Mouse (Mus musculus) MEL (cell line): Measurements from ENCODE around the gene Itprip. TPM values are rescaled to one million over a fixed set of nuclear protein-coding genes. Genes with fewer than 3 reads are reported as not detected.

Experiments
- DNase-seq: peaks from one replicate; pipeline ENCODE4 v3.0.0; 2011; ENCODE audit warnings: low read depth, low spot score
- H3K27ac ChIP-seq: 2 replicates; pipeline ENCODE4 v1.5.1; 2012; ENCODE audit warnings: low read depth, mild to moderate bottlenecking, control low read depth, low read length, moderate library complexity; ENCODE audit not compliant: control insufficient read depth
- H3K27me3 ChIP-seq, 2 experiments: fragments of 150-350 bp in 1 of 2; sonication (generic) in 1 of 2; 2 replicates each; pipeline ENCODE4 v1.6.1; 2012; ENCODE audit warnings: low read length in 2 of 2, mild to moderate bottlenecking in 2 of 2, improper control_type of control experiment in 1 of 2, moderate library complexity in 1 of 2; ENCODE audit not compliant: insufficient read depth in 2 of 2, control insufficient read depth in 1 of 2
- H3K36me3 ChIP-seq, 2 experiments: 2 replicates each; pipeline ENCODE4 v1.6.1; 2012 to 2014; ENCODE audit warnings: low read length in 2 of 2, improper control_type of control experiment in 1 of 2, inconsistent platforms in 1 of 2, mild to moderate bottlenecking in 1 of 2; ENCODE audit not compliant: insufficient read depth in 2 of 2, control insufficient read depth in 1 of 2
- H3K4me1 ChIP-seq, 2 experiments: fragments of 150-350 bp in 1 of 2; sonication (generic) in 1 of 2; 2 replicates each; pipeline ENCODE4 v1.6.1; 2012; ENCODE audit warnings: low read length in 2 of 2, improper control_type of control experiment in 1 of 2, mild to moderate bottlenecking in 1 of 2; ENCODE audit not compliant: insufficient read depth in 2 of 2, control insufficient read depth in 1 of 2
- H3K4me3 ChIP-seq, 2 experiments: fragments of 150-350 bp in 1 of 2; sonication (generic) in 1 of 2; 2 replicates each; pipeline ENCODE4 v1.5.1; 2012; ENCODE audit warnings: low read depth in 2 of 2, low read length in 2 of 2, mild to moderate bottlenecking in 2 of 2, moderate library complexity in 2 of 2, control low read depth in 1 of 2, improper control_type of control experiment in 1 of 2; ENCODE audit not compliant: control insufficient read depth in 1 of 2, insufficient read depth in 1 of 2
- H3K79me2 ChIP-seq: 2 replicates; pipeline ENCODE4 v1.6.1; 2012; ENCODE audit warnings: mild to moderate bottlenecking, low read length, moderate library complexity; ENCODE audit not compliant: control insufficient read depth, poor library complexity, insufficient read depth
- H3K9ac ChIP-seq: 2 replicates; pipeline ENCODE4 v1.6.1; 2012; ENCODE audit warnings: low read depth, mild to moderate bottlenecking, control low read depth, low read length, moderate library complexity; ENCODE audit not compliant: control insufficient read depth, poor library complexity, severe bottlenecking
- H3K9me3 ChIP-seq: fragments of 150-350 bp; sonication (generic); replicated peaks from 2 replicates; pipeline ENCODE4 v1.6.1; 2012; ENCODE audit warnings: mild to moderate bottlenecking, low read length, improper control_type of control experiment, moderate library complexity; ENCODE audit not compliant: insufficient read depth
- BHLHE40 ChIP-seq: IDR thresholded peaks from 2 replicates; pipeline ENCODE4 v1.6.1; 2012; ENCODE audit warnings: low read depth, mild to moderate bottlenecking, inconsistent platforms, low read length, improper control_type of control experiment, borderline replicate concordance
- CHD2 ChIP-seq: IDR thresholded peaks from 2 replicates; pipeline ENCODE4 v1.6.1; 2011; ENCODE audit warnings: low read length, improper control_type of control experiment
- CTCF ChIP-seq, 3 experiments: IDR thresholded peaks in 2 of 3; conservative IDR thresholded peaks in 1 of 3; 2 replicates each; pipeline ENCODE4 v1.5.1; 2011 to 2012; ENCODE audit warnings: low read length in 3 of 3, low read depth in 2 of 3, mild to moderate bottlenecking in 2 of 3, improper control_type of control experiment in 1 of 3, inconsistent platforms in 1 of 3, mixed read lengths in 1 of 3, moderate library complexity in 1 of 3; ENCODE audit not compliant: control insufficient read depth in 1 of 3, insufficient read depth in 1 of 3, poor library complexity in 1 of 3, severe bottlenecking in 1 of 3
- E2F4 ChIP-seq: IDR thresholded peaks from 2 replicates; pipeline ENCODE4 v1.6.1; 2011; ENCODE audit warnings: low read depth, low read length, improper control_type of control experiment, borderline replicate concordance
- EP300 ChIP-seq, 2 experiments: IDR thresholded peaks; 2 replicates each; pipeline ENCODE4 v1.6.1; 2011; ENCODE audit warnings: improper control_type of control experiment in 2 of 2, low read length in 2 of 2, low read depth in 1 of 2, mild to moderate bottlenecking in 1 of 2
- GATA1 ChIP-seq: IDR thresholded peaks from 2 replicates; pipeline ENCODE4 v1.6.1; 2011; ENCODE audit warnings: low read depth, low read length, improper control_type of control experiment
- HCFC1 ChIP-seq: IDR thresholded peaks from 2 replicates; pipeline ENCODE4 v1.6.1; 2012; ENCODE audit warnings: low read depth, mild to moderate bottlenecking, inconsistent platforms, low read length, improper control_type of control experiment, moderate library complexity
- JUND ChIP-seq: IDR thresholded peaks from 2 replicates; pipeline ENCODE4 v1.6.1; 2011; ENCODE audit warnings: low read depth, mild to moderate bottlenecking, improper control_type of control experiment, low read length
- MAX ChIP-seq: IDR thresholded peaks from 2 replicates; pipeline ENCODE4 v1.6.1; 2011; ENCODE audit warnings: low read length, improper control_type of control experiment
- MAZ ChIP-seq: IDR thresholded peaks from 2 replicates; pipeline ENCODE4 v1.6.1; 2012; ENCODE audit warnings: low read depth, mild to moderate bottlenecking, inconsistent platforms, low read length, improper control_type of control experiment
- MEF2A ChIP-seq: IDR thresholded peaks from 2 replicates; pipeline ENCODE4 v1.6.1; 2014; ENCODE audit warnings: low read depth, mild to moderate bottlenecking, inconsistent platforms, low read length, improper control_type of control experiment; ENCODE audit not compliant: poor library complexity, insufficient replicate concordance, severe bottlenecking; ENCODE audit errors: extremely low read depth
- MXI1 ChIP-seq: IDR thresholded peaks from 2 replicates; pipeline ENCODE4 v1.6.1; 2011; ENCODE audit warnings: mild to moderate bottlenecking, low read depth, low read length, improper control_type of control experiment
- MYB ChIP-seq: IDR thresholded peaks from 2 replicates; pipeline ENCODE4 v1.6.1; 2011; ENCODE audit warnings: mild to moderate bottlenecking, low read depth, low read length, improper control_type of control experiment
- MYC ChIP-seq: IDR thresholded peaks from 2 replicates; pipeline ENCODE4 v1.6.1; 2011; ENCODE audit warnings: low read depth, mild to moderate bottlenecking, low read length, improper control_type of control experiment, moderate library complexity
- NRF1 ChIP-seq: IDR thresholded peaks from 2 replicates; pipeline ENCODE4 v1.6.1; 2014; ENCODE audit warnings: low read depth, mild to moderate bottlenecking, inconsistent platforms, low read length, improper control_type of control experiment, moderate library complexity; ENCODE audit not compliant: poor library complexity, insufficient read depth, severe bottlenecking
- POLR2A ChIP-seq, 2 experiments: IDR thresholded peaks; 2 replicates each; pipeline ENCODE4 v1.6.1; 2011 to 2012; ENCODE audit warnings: low read length in 2 of 2, mild to moderate bottlenecking in 2 of 2, control low read depth in 1 of 2, improper control_type of control experiment in 1 of 2, low read depth in 1 of 2, moderate library complexity in 1 of 2; ENCODE audit not compliant: control insufficient read depth in 1 of 2, insufficient read depth in 1 of 2, poor library complexity in 1 of 2
- RAD21 ChIP-seq: IDR thresholded peaks from 2 replicates; pipeline ENCODE4 v1.6.1; 2011; ENCODE audit warnings: mild to moderate bottlenecking, low read depth, low read length, improper control_type of control experiment
- SIN3A ChIP-seq: IDR thresholded peaks from 2 replicates; pipeline ENCODE4 v1.6.1; 2012; ENCODE audit warnings: low read length, improper control_type of control experiment, inconsistent platforms
- TAL1 ChIP-seq: IDR thresholded peaks from 2 replicates; pipeline ENCODE4 v1.6.1; 2012; ENCODE audit warnings: mild to moderate bottlenecking, inconsistent platforms, low read length, moderate library complexity, mixed read lengths
- USF1 ChIP-seq: IDR thresholded peaks from 2 replicates; pipeline ENCODE4 v1.6.1; 2014; ENCODE audit warnings: low read depth, mild to moderate bottlenecking, inconsistent platforms, low read length, improper control_type of control experiment, moderate library complexity
- USF2 ChIP-seq, 2 experiments: IDR thresholded peaks; 2 replicates each; pipeline ENCODE4 v1.6.1; 2011 to 2012; ENCODE audit warnings: improper control_type of control experiment in 2 of 2, low read length in 2 of 2, borderline replicate concordance in 1 of 2, inconsistent platforms in 1 of 2, low read depth in 1 of 2, mild to moderate bottlenecking in 1 of 2; ENCODE audit not compliant: insufficient read depth in 1 of 2
- ZNF384 ChIP-seq: IDR thresholded peaks from 2 replicates; pipeline ENCODE4 v1.6.1; 2012; ENCODE audit warnings: low read depth, mild to moderate bottlenecking, inconsistent platforms, low read length, improper control_type of control experiment
- polyA plus RNA-seq, 2 experiments: library from polyadenylated mRNA; stranded (reverse) in 1 of 2; unstranded in 1 of 2; fragments of >175 nt in 1 of 2; fragments of >200 nt in 1 of 2; gene quantifications; 2 replicates each; pipeline versions ENCODE4 v1.2.1 to v1.2.4; 2012; ENCODE audit warnings: low replicate concordance in 2 of 2, low read depth in 1 of 2; ENCODE audit not compliant: insufficient read length in 2 of 2, insufficient read depth in 1 of 2, missing spikeins in 1 of 2
- total RNA-seq: library from RNA; depleted of rRNA; stranded (reverse); fragments of 300-350 nt; gene quantifications from 2 replicates; pipeline ENCODE4 v1.2.3, GENCODE M21; 2012

The Itprip gene
- total and polyA plus RNA-seq, 3 experiments = 26.3 to 26.9 TPM; not detected in 1

DNA sequence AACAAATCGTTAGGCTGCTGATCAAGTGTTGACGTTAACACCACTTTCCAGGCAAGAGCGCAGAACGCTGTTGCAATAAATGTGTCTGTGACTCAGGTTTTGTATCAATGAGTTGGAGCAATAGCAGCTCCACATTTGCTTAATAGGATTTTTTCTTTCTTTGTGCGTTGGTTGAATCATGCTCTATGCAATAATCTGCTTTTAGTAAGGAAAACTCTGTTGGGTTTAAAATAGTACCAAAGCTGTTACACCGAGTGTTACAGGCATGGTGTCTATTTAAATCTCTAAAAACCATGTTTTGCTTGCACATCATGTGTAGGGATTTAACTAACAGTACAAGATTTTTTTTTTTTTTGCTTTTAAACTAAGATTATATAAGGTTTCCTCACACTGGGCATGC is 20.3 kb upstream of the Itprip start:
- H3K27me3 ChIP-seq = 0 out of 4 replicates have a peak, but pooled peaks cover 0 to 1% of the 10 kb centered on the region in 2 experiments
- no peak for TF ChIP-seq MEF2A
- TF ChIP-seq GATA1 = no peak
- TF ChIP-seq NRF1 = no peak
- no peak for TF ChIP-seq MYC
- TF ChIP-seq BHLHE40 = no peak
- TF ChIP-seq RAD21 = no peak
- TF ChIP-seq CTCF (IDR thresholded peaks at IDR 0.05 in 2 of 3, conservative IDR thresholded peaks at IDR 0.05 in 1 of 3; ENCODE audit: control insufficient read depth in 1 of 3, insufficient read depth in 1 of 3, low read depth in 2 of 3, low read length in 3 of 3, poor library complexity in 1 of 3, severe bottlenecking in 1 of 3) = no peak
- no peak for TF ChIP-seq MAZ
- TF ChIP-seq MXI1 = no peak
- no peak for TF ChIP-seq ZNF384
- no peak for TF ChIP-seq TAL1
- TF ChIP-seq HCFC1 = no peak
- TF ChIP-seq POLR2A (IDR thresholded peaks at IDR 0.05; ENCODE audit: control insufficient read depth in 1 of 2, insufficient read depth in 1 of 2, low read depth in 1 of 2, low read length in 2 of 2, poor library complexity in 1 of 2) = no peak
- TF ChIP-seq E2F4 = no peak
- no peak for TF ChIP-seq JUND
- TF ChIP-seq SIN3A = no peak
- TF ChIP-seq USF1 = no peak
- TF ChIP-seq, all 39 proteins: peak for 0
- no peak overlapping the region for H3K9ac ChIP-seq
- H3K79me2 ChIP-seq = no peaks in the 10 kb centered on the region
- no peaks in the 10 kb centered on the region for H3K36me3 ChIP-seq
- no peak overlapping the region for H3K27ac ChIP-seq
- no peak for DNase-seq
- no peak overlapping the region for H3K4me3 ChIP-seq
- H3K4me1 ChIP-seq = 0 out of 4 replicates have a peak, but pooled peaks cover 0 to 3% of the 10 kb centered on the region in 2 experiments
- no peaks in the 10 kb centered on the region for H3K9me3 ChIP-seq

DNA sequence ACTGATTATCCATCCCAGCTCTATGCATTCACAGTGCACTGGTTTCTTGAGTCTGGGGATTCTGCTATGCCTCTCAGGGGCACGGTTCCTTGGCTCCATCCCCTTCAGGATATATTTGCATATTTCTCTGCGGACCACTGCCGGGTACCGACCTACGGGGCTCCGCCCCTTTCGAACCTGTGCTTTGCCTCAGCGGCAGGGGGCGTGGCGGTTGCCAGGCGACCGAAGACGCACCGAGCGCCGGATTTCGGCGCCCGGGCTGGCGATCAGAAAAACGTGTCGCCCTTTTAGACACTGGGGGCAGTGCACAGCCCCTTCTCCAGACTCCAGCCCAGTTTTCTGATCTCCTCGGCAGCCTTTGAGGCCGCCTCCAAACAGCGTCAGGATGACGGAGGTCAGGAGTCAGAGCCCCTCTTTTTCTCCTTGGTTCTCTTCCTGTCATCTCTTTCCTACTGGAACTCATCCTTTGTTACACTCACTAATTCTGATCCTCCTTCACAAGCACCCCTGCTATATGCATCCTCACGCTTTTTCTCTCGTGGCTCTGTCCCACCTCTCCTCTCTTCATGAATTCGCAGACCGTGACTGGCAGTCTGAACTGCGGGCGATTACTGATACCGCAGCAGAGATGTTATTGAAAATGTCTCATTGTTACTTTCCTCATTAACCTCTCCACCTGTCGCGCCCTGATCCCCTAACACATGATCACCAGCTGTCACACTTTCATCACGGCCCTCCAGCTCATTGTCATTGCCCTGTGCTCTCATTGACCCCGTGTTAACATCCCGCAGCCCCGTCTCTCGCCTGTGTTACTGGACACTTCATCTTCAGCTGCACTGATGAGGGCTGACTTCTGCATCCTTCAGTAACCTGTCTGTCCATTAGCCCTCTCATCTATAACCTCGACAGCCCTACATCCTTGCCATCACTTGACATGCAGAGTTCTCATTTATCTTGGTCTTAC is 18.6 kb upstream of the Itprip start, which contains the start of gene Cfap58:
Cfap58 (plus strand) TSS at position 233 of the 964 bp plus-strand sequence.
- no peak for DNase-seq
- no peaks in the 10 kb centered on the region for H3K79me2 ChIP-seq
- no peaks in the 10 kb centered on the region for H3K27me3 ChIP-seq
- 0 out of 4 replicates have a peak, but pooled peaks cover 0 to 3% of the 10 kb centered on the region in 2 experiments for H3K4me1 ChIP-seq
- H3K9ac ChIP-seq = no peak within 1 kb of the TSS
- no peak for TF ChIP-seq MAX
- no peak for TF ChIP-seq HCFC1
- no peak for TF ChIP-seq MYB
- no peak for TF ChIP-seq USF2 (IDR thresholded peaks at IDR 0.05; ENCODE audit: borderline replicate concordance in 1 of 2, insufficient read depth in 1 of 2, low read depth in 1 of 2, low read length in 2 of 2)
- no peak for TF ChIP-seq ZNF384
- no peak for TF ChIP-seq CHD2
- no peak for TF ChIP-seq EP300 (IDR thresholded peaks at IDR 0.05; ENCODE audit: low read depth in 1 of 2, low read length in 2 of 2)
- TF ChIP-seq POLR2A (IDR thresholded peaks at IDR 0.05; ENCODE audit: control insufficient read depth in 1 of 2, insufficient read depth in 1 of 2, low read depth in 1 of 2, low read length in 2 of 2, poor library complexity in 1 of 2) = no peak
- no peaks in the 10 kb centered on the region for H3K36me3 ChIP-seq
- peak within 1 kb of the TSS; percentile 4 to 45; a peak in 2 of 4 replicates for H3K4me3 ChIP-seq
- no peaks in the 10 kb centered on the region for H3K9me3 ChIP-seq
- H3K27ac ChIP-seq = no peak within 1 kb of the TSS
